Mouse (Mus musculus): ENCODE data around the gene Slfn2.

The Slfn2 gene

GRCm38 (mm10) chr11:83070321-83070970 is 5.5 kb downstream of the Slfn2 start:
- in situ Hi-C loops (cut with MboI, MseI) = no loop called here

- in situ Hi-C loops (cut with MboI, MseI) = no loop called here
Measured at GRCm38 (mm10) chr11:83077714-83078422, 13.0 kb downstream of the Slfn2 start.

- in situ Hi-C loops (cut with MboI, MseI) = no loop called here
Measured at GRCm38 (mm10) chr11:83078423-83079140, 13.7 kb downstream of the Slfn2 start.

GRCm38 (mm10) chr11:83079487-83080199 is 14.7 kb downstream of the Slfn2 start:
- in situ Hi-C loops (cut with MboI, MseI) = loop anchor here (10.0 kb wide), 1 partner anchor 1315 kb away; no protein-coding TSS in a partner anchor

- in situ Hi-C loops (cut with MboI, MseI) = loop anchor here (10.0 kb wide), 1 partner anchor 1318 kb away; no protein-coding TSS in a partner anchor
Measured at GRCm38 (mm10) chr11:83082741-83083473, 18.0 kb downstream of the Slfn2 start.

- in situ Hi-C loops (cut with MboI, MseI) = loop anchor here (10.0 kb wide), 1 partner anchor 1319 kb away; no protein-coding TSS in a partner anchor
Measured at GRCm38 (mm10) chr11:83084161-83084560, 19.2 kb downstream of the Slfn2 start.

- in situ Hi-C loops (cut with MboI, MseI) = loop anchor here (10.0 kb wide), 1 partner anchor 1320 kb away; no protein-coding TSS in a partner anchor
Measured at GRCm38 (mm10) chr11:83084761-83085160, 19.8 kb downstream of the Slfn2 start.

GRCm38 (mm10) chr11:83115138-83115537 is 50.2 kb downstream of the Slfn2 start:
- in situ Hi-C loops (cut with MboI, MseI) = loop anchor here (5.0 kb wide), 2 partner anchors 42 to 48 kb away; partner anchors contain the start of gene Slfn2

GRCm38 (mm10) chr11:83116597-83117227 is 51.8 kb downstream of the Slfn2 start, which contains the start of gene Slfn1:
Slfn1 (plus strand) TSS chr11:83116849.
- in situ Hi-C loops (cut with MboI, MseI) = loop anchor here (5.0 kb wide), 2 partner anchors 41 to 49 kb away; partner anchors contain the start of gene Slfn2

GRCm38 (mm10) chr11:83118056-83118455 is 53.1 kb downstream of the Slfn2 start:
- in situ Hi-C loops (cut with MboI, MseI) = loop anchor here (5.0 kb wide), 2 partner anchors 39 to 51 kb away; partner anchors contain the start of gene Slfn2
